Mouse (Mus musculus) bone marrow, adult 2 months (tissue): ENCODE results near the gene Ctnnbl1. TPM values are rescaled to one million over a fixed set of nuclear protein-coding genes. Genes with fewer than 3 reads are reported as not detected.

Source experiments
- H3K27ac ChIP-seq: fragments of 200-500 bp; 2 replicates; pipeline ENCODE4 v1.5.1; 2012; ENCODE audit warnings: low read depth, mild to moderate bottlenecking, control low read depth, inconsistent platforms, low read length; ENCODE audit not compliant: control insufficient read depth, poor library complexity, insufficient read depth
- H3K4me1 ChIP-seq: fragments of 200-500 bp; 2 replicates; pipeline ENCODE4 v1.6.1; 2011; ENCODE audit warnings: low read length; ENCODE audit not compliant: control insufficient read depth, insufficient read depth
- H3K4me3 ChIP-seq: fragments of 200-500 bp; replicated peaks from 2 replicates; pipeline ENCODE3; 2011; ENCODE audit warnings: mild to moderate bottlenecking, low read depth, low read length, control low read depth; ENCODE audit not compliant: control insufficient read depth
- CTCF ChIP-seq: fragments of 200-500 bp; IDR thresholded peaks from 2 replicates; pipeline ENCODE4 v1.5.1; 2011; ENCODE audit warnings: low read length, control low read depth; ENCODE audit not compliant: control insufficient read depth, insufficient read depth
- POLR2A ChIP-seq: fragments of 200-500 bp; IDR thresholded peaks from 2 replicates; pipeline ENCODE4 v1.6.1; 2011; ENCODE audit warnings: low read depth, mild to moderate bottlenecking, control low read depth, low read length, borderline replicate concordance; ENCODE audit not compliant: control insufficient read depth
- WGBS: fragments of 180-500 bp; shearing (Covaris S2); methylation state at CpG from one replicate; pipeline ENCODE4 v1.1.7; 2018; 5-methylcytosine and 5-hydroxymethylcytosine counted together
- polyA plus RNA-seq: library from polyadenylated mRNA; stranded (reverse); fragments of >200 nt; gene quantifications from 2 replicates; pipeline ENCODE4 v1.2.4, GENCODE M21; 2011; ENCODE audit warnings: low replicate concordance; ENCODE audit not compliant: missing spikeins, insufficient read depth, insufficient read length

Gene Ctnnbl1
- polyA plus RNA-seq, 1 experiment, result 17.4 TPM

- no peak overlapping the region for H3K4me3 ChIP-seq
- H3K27ac ChIP-seq, result no peak overlapping the region
- no peak for TF ChIP-seq CTCF
- TF ChIP-seq POLR2A, result no peak
- 77% methylated on average over 3 of the region's 3 CpGs for WGBS
- peaks cover 1% of the 10 kb centered on the region; the same call in 1 of the 2 replicates for H3K4me1 ChIP-seq
Observed at GRCm38 (mm10) chr2:157853135-157853534, 115.9 kb downstream of the Ctnnbl1 start.

- Histone ChIP-seq H3K4me1 (peaks cover 5% of the 10 kb centered on the region; the same call in 1 of the 2 replicates), H3K4me3 (no peak overlapping the region), H3K27ac (no peak overlapping the region)
- WGBS, result 85% methylated on average over 6 of the region's 6 CpGs
- TF ChIP-seq CTCF, result no peak
- TF ChIP-seq POLR2A, result no peak
Observed at GRCm38 (mm10) chr2:157855814-157856213, 118.6 kb downstream of the Ctnnbl1 start.

- H3K4me1 ChIP-seq, result peaks cover 5% of the 10 kb centered on the region; the same call in 1 of the 2 replicates
- H3K27ac ChIP-seq, result no peak overlapping the region
- 78% methylated on average over 3 of the region's 3 CpGs for WGBS
- H3K4me3 ChIP-seq, result no peak overlapping the region
- TF ChIP-seq CTCF, result no peak
- TF ChIP-seq POLR2A, result no peak
Observed at GRCm38 (mm10) chr2:157857496-157857895, 120.3 kb downstream of the Ctnnbl1 start.

DNA sequence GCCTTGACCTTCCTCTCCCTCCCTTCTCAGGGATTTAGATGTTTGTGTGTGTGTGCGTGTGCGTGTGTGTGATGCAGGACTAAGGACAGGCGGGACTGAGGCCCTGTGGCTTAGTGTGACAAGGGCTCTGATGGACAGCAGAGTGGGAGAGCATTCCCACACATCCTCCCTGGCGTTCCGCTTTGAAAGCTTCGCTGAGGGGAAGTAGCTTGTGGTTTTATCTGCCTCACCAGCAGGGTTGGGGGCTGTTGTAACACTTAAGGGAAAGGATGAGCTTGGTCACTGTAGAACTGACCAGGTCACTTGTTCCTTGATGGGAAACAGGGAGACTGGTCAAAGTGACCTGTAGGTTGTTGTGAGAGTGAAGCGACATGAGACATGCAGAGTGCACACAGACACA lies 121.1 kb downstream of the Ctnnbl1 start:
- no peak overlapping the region for H3K27ac ChIP-seq
- no peak for TF ChIP-seq CTCF
- no peak for TF ChIP-seq POLR2A
- peaks cover 5% of the 10 kb centered on the region; the same call in 1 of the 2 replicates for H3K4me1 ChIP-seq
- 39% methylated on average over 7 of the region's 7 CpGs for WGBS
- H3K4me3 ChIP-seq, result no peak overlapping the region

- Histone ChIP-seq H3K4me3 (no peak overlapping the region), H3K27ac (no peak overlapping the region), H3K4me1 (peaks cover 5% of the 10 kb centered on the region; the same call in 1 of the 2 replicates)
- no peak for TF ChIP-seq CTCF
- no peak for TF ChIP-seq POLR2A
- 85% methylated on average over 8 of the region's 8 CpGs for WGBS
Observed at GRCm38 (mm10) chr2:157859046-157859701, 122.0 kb downstream of the Ctnnbl1 start.

DNA sequence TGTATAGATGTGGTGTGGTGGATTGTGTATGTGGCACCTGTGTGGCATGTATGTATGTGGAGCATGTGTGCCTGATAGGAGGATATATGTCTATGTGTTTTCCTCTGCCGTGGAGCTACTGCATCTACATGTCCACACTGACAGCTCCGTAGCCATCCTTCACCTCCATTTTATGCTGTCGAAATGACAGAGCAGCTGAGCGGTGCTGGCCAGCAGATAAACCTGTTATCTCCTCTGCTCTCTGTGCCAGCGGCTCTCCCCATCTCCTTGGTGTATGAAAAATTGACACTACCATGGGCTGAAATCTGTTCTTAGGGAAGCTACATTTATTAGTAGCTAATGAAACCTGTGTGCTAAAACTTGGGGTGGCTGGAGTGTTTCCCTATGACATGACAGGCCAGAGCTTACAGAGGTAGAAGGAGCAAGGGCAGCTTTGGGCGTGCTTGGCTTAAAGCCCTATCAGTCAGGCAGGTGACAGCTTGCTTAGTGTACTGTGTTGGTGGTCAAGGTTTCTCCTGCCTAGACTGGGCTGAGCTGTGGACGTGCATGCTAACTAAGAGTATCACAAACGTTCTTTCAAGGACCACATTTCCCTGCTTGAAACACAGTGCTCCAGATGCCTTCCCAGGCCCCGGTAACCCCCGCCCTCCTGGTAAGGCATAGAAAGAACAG lies 124.2 kb downstream of the Ctnnbl1 start:
- WGBS, result 78% methylated on average over 10 of the region's 10 CpGs
- no peak overlapping the region for H3K4me3 ChIP-seq
- no peak for TF ChIP-seq CTCF
- TF ChIP-seq POLR2A, result no peak
- no peak overlapping the region for H3K27ac ChIP-seq
- peaks cover 5% of the 10 kb centered on the region; the same call in 1 of the 2 replicates for H3K4me1 ChIP-seq

DNA sequence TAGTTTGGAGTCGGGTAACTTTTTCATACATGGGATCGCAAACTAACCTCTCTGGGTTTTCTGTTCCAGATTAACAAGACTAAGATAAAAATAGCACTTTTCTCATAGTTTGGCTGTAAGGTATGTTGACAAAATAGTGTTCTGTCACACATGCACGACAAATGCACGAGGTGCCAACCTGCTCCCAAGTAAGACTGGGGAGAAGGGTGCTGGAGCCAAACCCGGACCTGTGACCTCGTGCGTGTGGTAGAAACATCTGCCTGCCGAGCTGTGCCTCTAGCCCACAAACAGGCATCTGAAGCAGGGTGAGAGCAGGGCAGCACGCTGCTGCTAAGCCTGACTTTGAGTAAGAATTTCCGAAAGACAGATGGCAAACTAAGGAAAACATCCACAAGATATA lies 125.1 kb downstream of the Ctnnbl1 start:
- Histone ChIP-seq H3K4me1 (peaks cover 5% of the 10 kb centered on the region; the same call in 1 of the 2 replicates), H3K27ac (no peak overlapping the region), H3K4me3 (no peak overlapping the region)
- 87% methylated on average over 10 of the region's 10 CpGs for WGBS
- TF ChIP-seq POLR2A, result no peak
- TF ChIP-seq CTCF, result no peak

DNA sequence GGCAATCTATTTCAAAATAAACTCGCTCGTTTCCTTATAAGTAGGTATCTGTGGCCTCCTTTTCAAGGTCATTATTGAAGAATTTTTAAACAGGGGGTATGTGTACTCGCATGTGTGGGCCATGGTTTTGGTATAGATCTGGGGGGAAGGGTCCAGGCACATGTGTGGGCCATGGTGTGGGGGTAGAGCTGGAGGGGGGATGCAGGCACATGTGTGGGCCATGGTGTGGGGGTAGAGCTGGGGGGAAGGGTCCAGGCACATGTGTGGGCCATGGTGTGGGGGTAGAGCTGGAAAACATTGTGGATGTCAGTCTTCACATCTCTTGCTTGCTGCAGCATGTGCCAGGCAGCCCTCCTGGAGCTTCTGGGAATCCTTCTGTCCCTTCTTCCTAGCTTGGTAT lies 129.9 kb downstream of the Ctnnbl1 start:
- no peak overlapping the region for H3K4me3 ChIP-seq
- WGBS, result 76% methylated on average over 3 of the region's 3 CpGs
- H3K4me1 ChIP-seq, result no peaks in the 10 kb centered on the region
- no peak for TF ChIP-seq POLR2A
- H3K27ac ChIP-seq, result no peak overlapping the region
